Mouse (Mus musculus) cerebellum, postnatal 4 days (tissue): ENCODE measurements around the gene Ptprm.

Experiments
- DNase-seq, 2 experiments: peaks; one replicate each; pipeline ENCODE4 v3.0.0; 2022; ENCODE audit warnings: low spot score in 2 of 2, mixed read lengths in 1 of 2

Gene Ptprm

DNA sequence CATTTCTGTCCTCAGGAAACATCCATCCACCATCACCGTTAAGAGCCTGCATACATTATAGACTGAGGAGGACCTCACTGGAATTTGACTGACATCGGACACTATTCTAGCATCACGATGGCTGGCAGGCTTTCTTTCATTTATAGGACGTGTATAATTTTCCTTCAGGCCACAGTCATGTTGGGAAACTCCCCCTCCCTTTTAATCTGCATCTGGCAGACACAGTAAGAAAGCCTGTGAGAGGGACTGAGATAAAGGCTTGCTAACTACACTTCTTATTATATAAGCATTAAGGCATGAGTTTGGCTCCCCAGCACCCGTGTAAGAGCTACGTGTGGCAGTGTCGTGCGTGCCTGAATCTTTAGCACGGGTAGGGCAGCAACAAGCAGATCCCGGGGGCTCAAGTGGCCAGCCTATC, 571.2 kb downstream of the Ptprm start:
- no peak for DNase-seq

DNA sequence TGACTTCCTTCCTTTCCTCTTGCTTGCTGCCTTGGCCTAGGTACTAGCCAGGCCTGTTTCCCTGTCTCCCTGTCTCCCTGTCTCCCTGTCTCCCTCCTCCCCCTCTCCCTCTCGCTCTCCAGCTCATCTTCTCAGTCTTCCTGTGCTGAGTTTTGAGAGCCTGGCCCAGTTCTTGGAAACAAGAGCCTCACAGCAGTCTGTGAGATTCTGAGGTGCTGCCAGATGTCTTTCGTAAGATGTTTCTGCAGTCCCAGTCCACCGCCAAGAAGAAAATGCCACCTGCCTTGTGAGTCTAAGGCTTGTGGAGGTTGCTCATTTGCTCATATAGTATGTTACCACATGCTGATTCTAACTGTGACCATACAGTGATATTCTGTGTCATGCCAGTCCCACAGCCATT, 572.3 kb downstream of the Ptprm start:
- DNase-seq = no peak

DNA sequence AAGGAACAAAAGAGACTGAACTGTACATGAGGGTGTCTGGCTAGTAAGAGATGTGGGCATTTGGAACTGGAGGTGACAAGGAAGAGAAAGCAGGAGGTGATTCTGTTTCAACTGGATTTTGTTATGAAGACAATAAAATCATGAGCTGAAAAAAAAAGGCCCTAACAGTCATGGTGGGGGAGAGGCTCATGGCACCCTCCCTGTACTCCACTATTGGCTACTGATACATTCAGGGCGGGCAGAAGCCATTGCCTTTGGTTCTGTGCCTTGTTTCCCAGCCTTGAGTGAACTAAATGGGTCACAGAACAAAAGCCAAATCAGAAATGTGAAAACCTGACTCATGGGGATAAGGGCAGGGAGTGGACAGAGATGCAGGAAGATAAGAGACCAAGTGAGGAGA, 575.2 kb downstream of the Ptprm start:
- no peak for DNase-seq

DNA sequence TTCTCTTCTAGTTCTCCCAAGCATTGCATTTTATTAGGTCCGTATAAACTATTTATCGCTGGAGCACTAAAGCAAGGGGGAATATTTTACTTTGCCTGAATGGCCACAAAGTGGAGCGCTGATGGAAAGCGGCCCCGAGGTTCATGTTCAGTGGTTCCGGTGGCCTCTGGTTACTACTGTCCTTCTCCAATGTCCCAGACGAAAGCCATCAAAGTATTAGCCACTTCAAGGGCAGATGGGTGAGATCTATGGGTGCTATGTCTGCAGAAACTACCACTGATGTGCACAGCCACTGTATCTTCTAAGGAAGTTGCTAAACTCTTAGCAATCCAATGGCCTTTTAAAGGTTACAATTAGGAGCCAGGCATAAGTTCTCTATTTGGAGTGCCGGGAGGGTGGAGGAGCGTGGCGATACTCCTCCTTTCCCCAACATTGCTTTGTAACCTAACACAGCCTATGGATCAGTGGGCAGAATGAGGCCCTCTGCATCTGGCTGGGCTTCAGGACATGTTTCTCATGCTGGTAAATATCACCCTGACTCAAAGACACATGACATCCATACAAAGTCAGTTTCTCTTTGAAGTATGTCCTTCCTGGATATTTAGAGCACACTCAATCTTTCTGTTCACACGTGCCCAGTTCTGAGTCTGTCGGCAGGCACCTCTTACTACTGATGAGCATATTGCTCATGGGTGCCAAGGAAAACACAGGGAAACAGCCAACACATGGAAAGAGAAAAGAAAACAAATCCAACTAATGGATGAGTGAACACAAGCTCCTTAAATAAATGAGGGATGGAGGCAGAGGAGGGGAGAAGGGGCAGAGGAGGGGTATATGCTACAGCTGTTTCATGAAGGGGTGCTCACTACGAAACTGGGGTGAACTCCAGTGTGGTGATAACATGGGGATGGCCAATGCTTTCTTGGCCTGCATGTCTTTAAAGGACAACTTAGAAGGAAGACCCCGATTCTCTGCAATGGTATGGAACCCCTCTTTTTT, 584.6 kb downstream of the Ptprm start:
- no peak for DNase-seq

DNA sequence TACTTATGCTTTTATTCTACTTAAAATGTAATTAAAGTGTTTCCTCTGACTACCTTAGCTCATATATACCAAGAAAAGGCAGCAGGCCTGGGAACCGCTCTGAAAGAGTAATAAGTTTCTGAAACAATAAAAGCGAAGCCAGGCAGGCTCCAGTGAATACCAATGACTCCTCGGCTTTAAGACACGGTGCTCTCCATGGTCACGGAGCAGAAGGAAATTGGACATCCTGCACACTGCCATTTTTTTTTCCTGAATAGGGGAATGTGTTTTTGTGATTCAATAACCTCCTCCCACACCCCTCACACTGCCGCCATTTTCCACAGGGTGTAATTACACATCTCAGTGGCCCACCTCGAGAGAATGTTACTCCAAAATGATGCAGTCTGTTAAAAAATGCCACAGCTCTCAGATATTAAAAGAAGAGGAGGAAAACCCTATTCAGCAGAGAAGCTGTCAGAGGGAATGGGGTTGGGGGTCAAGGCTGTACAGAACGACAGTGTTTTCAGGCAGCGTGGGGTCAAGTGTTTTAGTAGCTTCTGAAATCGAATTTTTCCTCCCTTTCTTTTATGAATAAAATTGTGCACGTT, 585.5 kb downstream of the Ptprm start:
- no peak for DNase-seq

DNA sequence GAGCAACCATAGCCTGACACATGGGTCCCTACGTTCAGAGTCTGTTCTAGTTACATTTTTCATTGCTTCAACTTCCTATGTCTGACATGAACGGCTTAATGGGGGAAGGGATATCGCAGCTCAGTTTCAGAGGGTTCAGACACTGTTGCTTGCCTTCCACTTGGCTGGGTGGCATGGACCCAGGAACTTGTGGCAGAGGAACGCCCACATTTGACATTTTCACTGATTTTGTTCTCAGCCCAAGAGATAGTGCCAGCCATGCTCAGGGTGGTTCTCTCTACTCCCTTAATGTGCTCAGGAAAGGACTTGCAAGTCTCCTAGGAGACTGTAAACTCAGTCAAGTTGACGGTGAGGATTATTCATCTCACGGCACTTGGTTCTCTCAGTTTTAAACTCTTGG, 588.1 kb downstream of the Ptprm start:
- DNase-seq = no peak

DNA sequence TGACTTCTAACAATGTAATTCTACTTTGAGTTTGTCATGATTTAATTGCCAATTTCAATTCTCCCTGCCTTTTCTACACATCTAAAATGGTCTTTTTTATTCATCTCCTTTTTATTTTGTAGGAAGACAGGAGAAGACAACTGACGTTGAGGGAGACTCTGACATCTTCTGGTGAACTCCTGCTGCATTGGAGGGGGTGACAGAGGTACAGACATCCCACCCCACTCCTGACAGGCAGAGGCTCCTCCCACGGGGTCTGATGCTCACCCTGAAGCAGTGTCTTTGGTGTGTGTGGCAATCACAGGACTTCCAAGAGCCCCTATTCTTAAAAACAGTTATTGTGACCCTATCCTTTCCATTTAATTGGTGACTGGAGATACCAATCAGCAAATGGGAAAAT, 589.8 kb downstream of the Ptprm start:
- DNase-seq = no peak

DNA sequence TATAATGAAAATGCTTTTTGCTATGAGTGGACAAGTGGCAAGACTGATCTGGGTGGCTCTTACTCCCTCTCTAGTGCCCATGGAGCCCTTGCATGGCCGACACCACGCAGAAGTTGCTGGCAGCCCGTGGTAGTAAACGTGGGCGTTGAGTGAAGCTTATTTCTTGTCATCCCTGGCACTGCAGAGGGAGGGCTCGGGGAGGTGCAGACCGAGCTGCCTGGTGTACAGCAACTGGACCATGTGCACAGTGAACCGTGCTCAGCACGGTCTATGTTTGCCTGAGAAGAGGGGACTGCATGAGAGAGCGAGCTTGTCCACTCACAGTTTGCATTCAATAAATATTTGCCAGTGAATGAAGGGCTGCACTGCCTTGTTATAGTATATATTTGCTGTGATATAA, 591.5 kb downstream of the Ptprm start:
- DNase-seq = no peak

DNA sequence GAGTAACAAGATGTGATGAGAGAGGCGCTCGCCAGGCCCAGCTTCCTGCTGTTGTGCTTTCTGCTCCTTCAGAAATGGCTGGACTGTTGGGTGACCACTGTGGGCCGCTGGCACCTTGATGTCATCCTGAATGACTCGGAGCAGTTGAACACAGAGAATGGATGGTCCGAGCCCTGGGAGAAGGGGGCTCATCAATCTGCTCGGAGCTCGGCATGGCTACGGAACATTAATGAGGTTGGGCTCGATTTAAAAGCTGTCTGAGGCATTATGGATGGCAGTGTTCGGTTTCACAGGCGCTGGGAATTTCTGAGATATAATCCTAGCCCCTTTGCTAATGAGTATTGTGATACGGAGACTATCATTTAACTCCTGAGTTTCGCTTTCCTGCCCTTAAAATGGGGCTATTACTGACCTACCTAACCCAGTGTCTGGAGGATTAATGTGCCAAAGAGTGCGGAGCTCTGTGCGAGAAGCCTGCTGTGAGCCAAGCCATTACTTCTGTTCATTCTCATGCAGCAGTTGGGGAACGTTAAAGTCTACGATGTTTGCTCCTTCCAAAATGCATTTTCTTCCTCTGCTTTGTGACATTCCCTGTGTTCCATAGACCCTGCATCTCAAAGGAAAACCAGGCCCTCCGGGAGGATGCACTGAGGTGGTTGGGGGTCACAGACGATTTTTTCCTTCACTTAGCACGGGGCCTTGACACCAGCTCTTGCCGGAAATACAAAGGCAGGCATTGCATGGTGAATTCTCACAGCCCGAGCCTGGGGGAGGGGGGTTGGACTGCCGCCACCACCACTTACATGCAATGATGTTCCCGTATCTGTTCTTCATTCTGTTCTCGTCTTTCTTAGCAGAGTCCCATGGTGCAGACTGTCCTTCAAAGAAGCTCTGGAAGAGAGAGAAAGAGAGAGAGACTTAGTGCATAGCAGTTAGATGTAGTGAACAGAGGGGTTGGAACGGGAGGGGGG, 592.6 kb downstream of the Ptprm start:
- peak in 1 of 2 experiments; percentile 40 for DNase-seq

DNA sequence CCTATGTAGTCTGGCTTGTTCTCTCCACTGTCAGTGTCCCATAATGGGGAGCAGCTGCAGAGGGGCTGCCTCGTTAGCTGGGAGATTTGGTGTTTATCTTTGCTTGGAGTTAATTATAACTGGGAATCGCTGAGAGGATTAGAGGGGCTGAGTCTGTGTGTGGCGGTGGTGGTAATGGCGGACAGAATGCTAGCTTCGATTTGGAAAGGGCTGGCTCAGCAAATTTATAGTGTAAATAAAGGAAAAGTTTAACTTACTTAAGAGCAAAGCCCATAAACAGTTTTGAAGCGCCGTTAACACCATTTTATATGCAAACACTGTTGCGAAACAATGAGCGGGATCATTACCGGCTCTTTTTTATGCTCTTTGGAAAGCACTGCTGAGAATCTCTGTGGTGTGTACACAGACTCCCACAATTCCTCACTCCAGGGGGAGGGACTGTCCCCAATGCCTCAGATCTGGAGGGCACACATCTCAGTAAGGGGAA, 597.2 kb downstream of the Ptprm start:
- no peak for DNase-seq

DNA sequence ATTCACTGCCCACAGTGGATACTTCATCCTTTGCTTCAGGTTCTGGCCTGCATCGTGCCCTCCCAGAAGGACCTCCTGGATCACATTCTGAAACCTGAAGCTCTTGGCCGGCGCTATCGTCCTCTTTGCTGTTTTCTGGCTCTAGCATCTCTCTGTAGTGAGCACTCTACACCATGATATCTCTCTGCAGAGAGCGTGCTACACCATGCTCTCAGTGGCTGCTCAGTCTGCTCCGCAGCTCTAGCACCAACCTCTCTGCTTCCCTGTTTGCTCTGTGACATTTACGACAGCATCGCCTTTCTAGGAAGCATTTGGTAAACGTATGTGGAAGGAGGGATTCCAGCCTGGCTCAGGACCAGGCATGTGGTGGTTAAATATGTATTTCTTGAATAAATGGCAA, 597.8 kb downstream of the Ptprm start:
- no peak for DNase-seq

DNA sequence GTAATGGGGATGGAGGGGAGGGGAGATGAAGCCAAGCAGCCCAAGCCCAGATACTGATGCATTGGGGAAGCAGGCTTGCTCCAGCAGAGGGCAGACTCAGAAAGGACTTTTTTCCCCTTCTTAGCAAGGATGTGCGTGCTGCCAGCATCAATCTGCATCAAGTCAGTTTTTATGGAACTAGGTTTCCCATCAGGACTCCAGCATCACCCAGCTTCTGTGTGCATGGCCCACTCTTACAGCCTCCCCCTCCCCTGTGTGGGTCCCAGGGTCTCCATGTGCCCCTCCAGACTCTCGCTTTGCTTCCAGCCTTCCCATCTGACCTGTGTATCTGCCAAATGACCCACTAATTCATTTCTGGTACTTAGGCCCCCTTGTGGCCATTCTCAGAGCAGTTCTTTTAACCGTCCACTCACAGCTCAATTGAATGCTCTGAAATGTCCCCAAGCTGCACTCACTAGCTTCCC, 599.0 kb downstream of the Ptprm start:
- peak in 1 of 2 experiments; percentile 64 for DNase-seq

DNA sequence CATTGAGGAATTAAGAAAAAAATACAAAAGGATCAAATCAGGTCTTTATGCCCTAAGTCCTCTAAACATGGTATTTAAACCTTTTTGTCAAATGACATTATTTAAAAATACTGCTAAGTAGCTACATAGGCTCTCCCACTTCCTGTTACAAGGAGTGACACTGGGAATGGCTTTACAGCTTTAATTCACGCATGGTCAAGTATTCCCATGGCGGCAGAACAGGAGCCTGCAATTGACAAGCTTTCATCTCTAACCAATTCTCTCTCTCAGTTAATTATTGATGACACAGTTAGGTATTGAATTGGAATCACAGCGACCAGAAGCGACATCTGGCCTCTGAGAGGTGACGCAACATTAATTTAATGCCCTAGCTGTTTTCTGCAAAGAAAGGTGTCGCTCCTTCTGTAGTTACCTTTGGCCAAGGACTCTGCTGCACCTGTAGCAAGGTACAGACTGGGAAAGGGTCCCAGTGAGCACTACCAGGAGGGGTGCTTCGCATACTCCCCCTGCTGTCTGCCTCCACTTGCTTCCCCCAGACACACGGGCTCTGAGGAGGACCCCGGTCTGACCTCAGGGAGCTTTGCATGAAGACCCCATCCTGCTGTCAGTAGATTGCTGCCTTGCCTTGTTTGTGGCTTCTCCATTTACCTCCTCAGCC, 599.9 kb downstream of the Ptprm start:
- no peak for DNase-seq

DNA sequence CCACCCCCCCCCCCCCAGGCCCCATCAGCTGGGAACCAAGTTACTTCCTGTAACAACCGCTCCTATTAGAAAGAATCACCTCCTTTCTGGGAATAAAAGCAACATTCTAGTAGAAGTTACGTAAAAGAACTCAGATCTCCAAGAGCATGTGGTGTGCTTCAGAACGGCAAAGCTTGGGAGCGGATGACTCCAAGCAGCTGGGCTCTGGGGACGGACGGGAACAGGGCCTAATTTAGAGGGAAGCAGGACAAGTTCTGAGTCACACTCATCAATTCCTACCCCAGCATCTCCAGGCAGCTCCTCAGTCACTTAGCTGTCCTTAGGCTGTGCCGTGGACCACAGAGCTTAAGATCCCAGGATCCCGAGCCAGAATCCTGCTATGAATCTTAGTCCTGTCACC, 602.5 kb downstream of the Ptprm start:
- no peak for DNase-seq

DNA sequence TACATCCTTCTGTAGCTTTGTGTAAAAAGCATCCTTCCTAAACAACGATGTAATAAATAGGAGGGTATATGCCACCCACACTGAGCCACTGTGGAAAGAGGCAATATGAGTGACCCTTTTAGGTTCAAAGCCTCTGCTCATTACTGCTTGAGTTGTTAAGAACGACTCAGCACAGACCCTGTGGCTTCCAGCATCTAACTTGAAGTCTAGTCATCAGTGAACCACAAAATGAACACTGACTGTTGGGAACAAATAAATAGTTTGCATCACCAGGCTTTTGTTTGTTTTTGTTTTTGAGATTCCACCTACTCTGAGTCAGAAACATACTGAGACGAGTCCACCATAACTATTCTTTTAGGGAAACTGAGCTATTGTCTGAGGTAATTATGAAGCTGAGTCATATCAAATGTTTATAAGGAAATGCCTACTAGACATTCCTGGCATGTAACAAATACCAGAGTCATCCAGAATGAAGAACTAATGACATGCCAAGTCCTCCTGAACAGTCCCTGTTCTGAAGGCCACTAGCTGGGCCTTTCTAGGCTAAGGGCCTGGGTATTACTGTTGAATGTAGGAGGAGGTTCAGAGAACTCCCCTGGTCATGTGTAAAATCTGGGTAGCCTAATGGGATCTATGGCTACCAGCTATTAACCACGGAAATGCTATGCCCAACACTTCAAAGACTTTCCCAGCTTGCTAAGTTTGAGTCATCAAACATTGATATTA, 603.6 kb downstream of the Ptprm start:
- DNase-seq = no peak

DNA sequence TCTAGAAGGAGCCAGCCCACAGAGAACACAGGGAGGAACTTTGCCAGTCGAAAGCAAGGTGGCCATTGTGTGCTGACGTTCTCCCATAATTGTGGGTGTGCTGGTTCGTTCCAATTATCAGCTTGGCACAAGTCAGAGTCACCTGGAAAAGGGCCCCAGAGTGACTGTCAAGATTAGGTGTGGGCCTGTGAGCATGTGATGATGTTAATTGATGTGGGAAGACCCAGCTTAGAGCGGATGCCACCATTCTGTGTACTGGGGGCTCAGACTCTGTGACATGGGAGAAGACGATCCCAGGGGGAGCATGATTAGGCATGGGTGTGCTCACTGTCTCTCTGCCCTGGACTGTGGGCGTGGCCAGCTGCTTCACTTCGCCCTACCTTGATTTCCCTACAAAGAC, 604.3 kb downstream of the Ptprm start:
- DNase-seq = no peak

DNA sequence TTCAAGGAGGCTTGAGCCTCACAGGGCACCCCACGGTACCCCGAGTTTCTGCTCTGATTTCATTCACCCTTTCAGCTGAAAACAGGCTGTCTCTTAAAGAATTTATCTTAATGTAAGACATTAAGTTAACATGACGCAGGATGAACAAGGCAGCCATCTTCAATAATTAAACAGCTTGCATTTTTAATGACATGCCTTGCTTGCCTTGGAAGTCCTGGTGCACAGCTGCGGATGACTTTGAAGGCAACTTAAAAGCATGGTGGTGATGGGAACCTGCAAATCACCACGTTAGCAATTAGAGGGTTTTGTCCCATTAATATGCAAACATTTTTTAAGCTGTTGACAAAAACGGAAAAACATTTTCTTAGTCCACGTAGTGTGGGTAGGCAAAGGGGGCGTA, 607.8 kb downstream of the Ptprm start:
- no peak for DNase-seq

DNA sequence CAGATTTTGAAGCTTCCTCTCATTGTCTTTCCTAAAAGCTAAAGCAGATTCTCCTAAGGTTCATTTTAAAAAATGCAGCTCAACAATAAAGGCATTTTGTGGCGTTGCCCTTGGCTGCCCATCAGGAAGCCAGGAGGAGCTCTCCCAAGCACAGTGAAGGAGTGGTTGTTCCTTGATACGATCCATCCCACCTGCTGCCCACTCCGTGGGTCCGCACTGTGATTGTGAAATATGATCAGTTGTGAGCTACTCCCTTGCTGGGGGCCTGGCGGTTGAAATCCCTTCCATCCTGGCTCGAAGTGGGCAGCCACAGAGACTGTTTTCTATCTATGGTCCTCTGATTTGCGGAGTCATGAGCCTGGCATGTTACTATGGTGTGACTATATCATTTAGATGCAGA, 610.9 kb downstream of the Ptprm start:
- DNase-seq = no peak

DNA sequence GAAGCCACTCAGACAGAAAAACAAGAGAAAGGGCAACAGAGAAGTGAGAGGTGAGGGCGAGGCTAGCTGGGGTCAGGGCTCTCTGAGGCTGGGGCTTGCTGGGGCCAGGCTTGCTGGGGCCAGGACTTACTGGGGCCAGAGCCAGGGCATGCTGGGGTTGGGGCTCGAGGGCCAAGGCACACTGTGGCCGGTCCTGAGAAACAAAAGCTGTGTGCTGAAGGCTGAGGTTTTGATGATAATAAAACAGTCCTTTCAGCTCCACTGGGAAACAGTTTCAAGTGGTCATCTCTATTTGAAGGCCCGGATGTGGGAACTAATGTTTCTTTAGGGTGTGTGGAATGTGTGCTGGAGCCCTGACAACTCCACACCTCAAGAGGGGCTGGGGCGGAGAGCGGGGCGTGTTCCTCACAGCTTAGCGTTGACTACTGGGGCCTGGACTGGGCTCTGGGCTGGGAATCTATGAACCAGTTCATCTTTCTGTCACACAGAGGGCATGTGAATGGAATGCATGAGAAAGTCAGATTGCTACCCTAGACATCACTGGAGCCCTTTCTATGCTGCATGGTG, 615.4 kb downstream of the Ptprm start:
- DNase-seq = no peak

DNA sequence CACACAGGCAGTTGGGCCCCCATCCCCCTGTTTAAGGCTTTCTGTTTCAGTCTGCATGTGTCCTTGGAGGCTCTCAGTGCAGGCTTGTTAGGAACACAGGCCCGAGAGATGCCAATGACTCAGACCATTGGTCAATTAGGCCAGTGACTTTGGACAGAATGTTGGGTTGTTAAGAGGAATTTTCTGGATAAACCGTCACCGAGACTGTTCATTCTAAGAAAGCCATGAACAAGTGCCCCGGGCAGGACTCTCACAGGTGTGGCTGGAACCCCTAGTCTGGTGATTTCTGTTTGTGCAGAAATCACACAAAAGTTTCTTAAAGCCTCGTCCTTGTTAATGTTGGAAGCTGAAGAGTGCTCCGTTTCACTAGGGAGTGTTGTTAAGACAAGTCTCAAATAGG, 615.9 kb downstream of the Ptprm start:
- DNase-seq = no peak
